Mouse (Mus musculus): ENCODE data around the gene Tbc1d21. TPM values are rescaled to one million over a fixed set of nuclear protein-coding genes. Genes with fewer than 3 reads are reported as not detected.

The Tbc1d21 gene
- polyA plus RNA-seq (2015; fragmentation: Illumina TruSeq; extraction: RNeasy Lipid Tissue Mini Kit (QIAGEN cat#74804); ENCODE audit: insufficient read depth, low read depth, low replicate concordance): not detected

GRCm38 (mm10) chr9:58370355-58370754, at the start of gene Tbc1d21:
TSS of gene Tbc1d21 (minus strand) at chr9:58370455.

DNA sequence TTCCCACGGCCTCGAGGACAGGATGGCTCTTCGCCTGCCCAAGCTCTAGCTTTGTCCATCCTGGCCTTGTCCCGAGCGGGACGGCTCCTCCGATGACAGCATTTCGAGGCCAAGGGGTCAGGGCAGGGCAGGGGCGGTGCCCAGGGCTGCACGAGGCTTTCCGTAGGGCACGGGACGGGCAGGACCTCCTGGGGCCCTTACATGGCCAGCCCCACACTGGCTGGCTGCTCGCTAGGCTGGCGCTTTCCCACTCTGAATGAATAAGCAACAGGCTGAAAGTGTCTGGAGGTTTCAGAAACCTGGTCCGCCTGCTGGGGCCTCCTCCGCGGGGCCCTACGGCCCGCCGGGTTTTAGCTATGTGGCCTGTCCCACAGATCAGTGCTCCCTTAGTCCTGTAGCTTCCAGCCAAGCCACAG, 57.3 kb downstream of the Tbc1d21 start, which contains the start of gene Loxl1:
Gene Loxl1 (minus strand): TSS at position 243 of the 416 bp plus-strand sequence.

Other genes with a start within 250 kb of the Tbc1d21 start
- 21.2 TPM for gene Islr, start 166.1 kb downstream of the Tbc1d21 start, polyA plus RNA-seq (2015; fragmentation: Illumina TruSeq; extraction: RNeasy Lipid Tissue Mini Kit (QIAGEN cat#74804); ENCODE audit: insufficient read depth, low read depth, low replicate concordance)
- 0.65 TPM for gene Islr2, start 166.1 kb downstream of the Tbc1d21 start, polyA plus RNA-seq (2015; fragmentation: Illumina TruSeq; extraction: RNeasy Lipid Tissue Mini Kit (QIAGEN cat#74804); ENCODE audit: insufficient read depth, low read depth, low replicate concordance)
- 7.5 TPM for gene Pml, start 120.7 kb downstream of the Tbc1d21 start, polyA plus RNA-seq (2015; fragmentation: Illumina TruSeq; extraction: RNeasy Lipid Tissue Mini Kit (QIAGEN cat#74804); ENCODE audit: insufficient read depth, low read depth, low replicate concordance)
- gene Stoml1, start 117.3 kb downstream of the Tbc1d21 start, polyA plus RNA-seq (2015; fragmentation: Illumina TruSeq; extraction: RNeasy Lipid Tissue Mini Kit (QIAGEN cat#74804); ENCODE audit: insufficient read depth, low read depth, low replicate concordance): 6.6 TPM
- 15.7 TPM for gene Loxl1, start 57.3 kb downstream of the Tbc1d21 start, polyA plus RNA-seq (2015; fragmentation: Illumina TruSeq; extraction: RNeasy Lipid Tissue Mini Kit (QIAGEN cat#74804); ENCODE audit: insufficient read depth, low read depth, low replicate concordance)
- gene Insyn1, start 118.1 kb upstream of the Tbc1d21 start, polyA plus RNA-seq (2015; fragmentation: Illumina TruSeq; extraction: RNeasy Lipid Tissue Mini Kit (QIAGEN cat#74804); ENCODE audit: insufficient read depth, low read depth, low replicate concordance): 1.6 TPM
- 1.6 TPM for gene Cd276, start 185.0 kb upstream of the Tbc1d21 start, polyA plus RNA-seq (2015; fragmentation: Illumina TruSeq; extraction: RNeasy Lipid Tissue Mini Kit (QIAGEN cat#74804); ENCODE audit: insufficient read depth, low read depth, low replicate concordance)
- 31.9 TPM for gene Nptn, start 211.8 kb upstream of the Tbc1d21 start, polyA plus RNA-seq (2015; fragmentation: Illumina TruSeq; extraction: RNeasy Lipid Tissue Mini Kit (QIAGEN cat#74804); ENCODE audit: insufficient read depth, low read depth, low replicate concordance)

Data from pancreas, adult 10 weeks (tissue).